ENCODE assay signal across 13 mouse cellular contexts in the genomic region with DNA sequence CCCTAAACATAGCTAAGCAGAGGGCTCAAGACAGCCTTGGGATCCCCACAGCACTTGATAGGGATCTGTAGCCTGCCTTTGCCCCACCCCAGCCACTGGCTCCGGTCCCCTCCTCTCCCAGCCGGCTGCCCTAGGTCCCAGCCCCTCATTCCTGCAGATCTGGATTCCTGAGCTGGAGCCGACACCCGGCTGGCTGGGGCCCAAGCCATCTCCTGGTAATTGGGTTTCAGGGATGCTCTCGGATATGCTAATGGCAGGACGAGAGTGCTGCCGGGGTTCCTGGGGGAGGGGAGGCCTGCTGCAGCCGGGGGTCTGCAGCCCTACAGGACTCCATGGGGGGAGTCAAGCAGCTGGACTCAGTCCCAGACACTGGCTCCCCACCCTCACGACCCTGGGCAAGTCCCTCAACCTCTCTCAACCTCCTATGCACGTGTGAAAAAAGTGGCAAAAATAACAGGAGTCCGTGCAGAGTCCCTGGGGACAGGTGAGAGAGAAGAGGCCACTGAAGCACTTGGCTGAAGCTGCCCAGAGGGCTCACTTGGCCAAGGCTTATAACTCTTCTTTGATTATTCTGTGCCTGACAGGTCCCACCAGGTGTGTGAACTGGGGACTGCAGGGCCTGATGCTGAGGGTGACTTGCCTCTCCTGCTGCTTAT. TPM values are rescaled to one million over a fixed set of nuclear protein-coding genes. Genes with fewer than 3 reads are reported as not detected.
DNase-seq lines count a peak whose midpoint lies in the region; ATAC-seq lines count a peak whose summit lies in the region.
"Had no signal": no experiment of that assay in that cellular context is flagged by ENCODE, and none has a peak within 500 bp of the region (broad histone marks: within the 10 kb centered on the region; RNA-seq: fewer than 3 reads in every experiment).

No protein-coding gene starts in this region.

- H3K4me2 ChIP-seq in forebrain, embryonic 11.5 days (ENCODE audit: low read depth, low read length, severe bottlenecking) = no peak overlapping the region
- no peak overlapping the region; the same call in 1 of the 2 replicates for H3K4me2 ChIP-seq in forebrain, embryonic 16.5 days (ENCODE audit: low read length)
- H3K4me2 ChIP-seq in midbrain, embryonic 15.5 days = no peak overlapping the region
- H3K4me2 ChIP-seq in embryonic facial prominence, embryonic 14.5 days (ENCODE audit: low read depth, low read length) = no peak overlapping the region
- H3K4me2 ChIP-seq in midbrain, embryonic 16.5 days (ENCODE audit: low read length) = no peak overlapping the region
- H3K4me2 ChIP-seq: heart, embryonic 12.5 days had no signal

- ATAC-seq in forebrain, embryonic 11.5 days (replicated peaks; ENCODE audit: low FRiP score) = no peak
- no peak for ATAC-seq in forebrain, embryonic 16.5 days
- ATAC-seq in midbrain, embryonic 15.5 days (replicated peaks) = no peak
- peak; percentile 39 for ATAC-seq in embryonic facial prominence, embryonic 14.5 days (ENCODE audit: low read depth)
- ATAC-seq in midbrain, embryonic 16.5 days = no peak
- no peak for ATAC-seq in megakaryocyte progenitor cell, adult 5-6 weeks (replicated peaks; ENCODE audit: poor library complexity)

- WGBS in forebrain, embryonic 11.5 days = 9% methylated on average over 11 of the region's 11 CpGs
- WGBS in forebrain, embryonic 16.5 days = 2% methylated on average over 11 of the region's 11 CpGs
- WGBS in midbrain, embryonic 10.5 days = 12% methylated on average over 11 of the region's 11 CpGs
- 5% methylated on average over 11 of the region's 11 CpGs for WGBS in midbrain, embryonic 15.5 days
- 8% methylated on average over 10 of the region's 11 CpGs for WGBS in embryonic facial prominence, embryonic 14.5 days
- 7% methylated on average over 11 of the region's 11 CpGs for WGBS in midbrain, embryonic 16.5 days

- H3K9ac ChIP-seq in forebrain, embryonic 11.5 days (ENCODE audit: low read length) = no peak overlapping the region
- no peak overlapping the region; the same call in 1 of the 2 replicates for H3K9ac ChIP-seq in forebrain, embryonic 16.5 days (replicated peaks; ENCODE audit: low read depth, low read length)
- no peak overlapping the region; the same call in 1 of the 2 replicates for H3K9ac ChIP-seq in midbrain, embryonic 15.5 days
- H3K9ac ChIP-seq in embryonic facial prominence, embryonic 14.5 days (ENCODE audit: low read depth, low read length) = 0 out of 2 replicates have a peak overlapping the region, but pooled peaks have one; percentile 37
- peak overlapping the region; percentile 23; the same call in 1 of the 2 replicates for H3K9ac ChIP-seq in midbrain, embryonic 16.5 days (ENCODE audit: low read depth, low read length)
- H3K9ac ChIP-seq: heart, embryonic 12.5 days; liver, embryonic 14.5 days had no signal

- H3K27ac ChIP-seq in forebrain, embryonic 11.5 days (ENCODE audit: low read depth, low read length) = no peak overlapping the region
- H3K27ac ChIP-seq in forebrain, embryonic 16.5 days (ENCODE audit: low read length) = no peak overlapping the region
- H3K27ac ChIP-seq in midbrain, embryonic 10.5 days (replicated peaks) = peak overlapping the region; percentile 56
- no peak overlapping the region for H3K27ac ChIP-seq in midbrain, embryonic 15.5 days
- H3K27ac ChIP-seq in embryonic facial prominence, embryonic 14.5 days (replicated peaks; ENCODE audit: low read depth, low read length) = no peak overlapping the region
- H3K27ac ChIP-seq in midbrain, embryonic 16.5 days (ENCODE audit: low read length) = no peak overlapping the region
- H3K27ac ChIP-seq: liver, embryonic 14.5 days had no signal

- no peaks in the 10 kb centered on the region for H3K9me3 ChIP-seq in forebrain, embryonic 11.5 days (ENCODE audit: control insufficient read depth, low read length)
- H3K9me3 ChIP-seq in forebrain, embryonic 16.5 days (ENCODE audit: control insufficient read depth, low read length) = no peaks in the 10 kb centered on the region
- H3K9me3 ChIP-seq in midbrain, embryonic 10.5 days (replicated peaks) = no peaks in the 10 kb centered on the region
- no peaks in the 10 kb centered on the region for H3K9me3 ChIP-seq in midbrain, embryonic 15.5 days
- no peaks in the 10 kb centered on the region for H3K9me3 ChIP-seq in embryonic facial prominence, embryonic 14.5 days (ENCODE audit: control insufficient read depth, low read length)
- no peaks in the 10 kb centered on the region for H3K9me3 ChIP-seq in midbrain, embryonic 16.5 days (replicated peaks; ENCODE audit: control insufficient read depth, low read length, poor library complexity, severe bottlenecking)
- H3K9me3 ChIP-seq: heart, embryonic 12.5 days had no signal

- H3K4me1 ChIP-seq in forebrain, embryonic 11.5 days (replicated peaks; ENCODE audit: control insufficient read depth, insufficient read depth, low read length) = peaks cover 36% of the 10 kb centered on the region
- H3K4me1 ChIP-seq in forebrain, embryonic 16.5 days (replicated peaks; ENCODE audit: control insufficient read depth, insufficient read depth, low read length) = peaks cover 43% of the 10 kb centered on the region
- peaks cover 65% of the 10 kb centered on the region for H3K4me1 ChIP-seq in midbrain, embryonic 10.5 days
- peaks cover 31% of the 10 kb centered on the region for H3K4me1 ChIP-seq in midbrain, embryonic 15.5 days
- H3K4me1 ChIP-seq in embryonic facial prominence, embryonic 14.5 days (ENCODE audit: control insufficient read depth, insufficient read depth, low read length) = peaks cover 32% of the 10 kb centered on the region
- H3K4me1 ChIP-seq in midbrain, embryonic 16.5 days (ENCODE audit: control insufficient read depth, insufficient read depth, low read length) = peaks cover 13% of the 10 kb centered on the region

- H3K36me3 ChIP-seq in forebrain, embryonic 11.5 days (ENCODE audit: control insufficient read depth, insufficient read depth, low read length) = no peaks in the 10 kb centered on the region
- H3K36me3 ChIP-seq in forebrain, embryonic 16.5 days (ENCODE audit: control insufficient read depth, insufficient read depth) = no peaks in the 10 kb centered on the region
- H3K36me3 ChIP-seq in midbrain, embryonic 10.5 days = no peaks in the 10 kb centered on the region
- H3K36me3 ChIP-seq in midbrain, embryonic 15.5 days (replicated peaks) = no peaks in the 10 kb centered on the region
- no peaks in the 10 kb centered on the region for H3K36me3 ChIP-seq in embryonic facial prominence, embryonic 14.5 days (ENCODE audit: control insufficient read depth, insufficient read depth, low read length)
- no peaks in the 10 kb centered on the region for H3K36me3 ChIP-seq in midbrain, embryonic 16.5 days (ENCODE audit: control insufficient read depth, insufficient read depth, low read length)
- H3K36me3 ChIP-seq: heart, embryonic 12.5 days had no signal

- peak; percentile 69 for DNase-seq in forebrain, embryonic 11.5 days (ENCODE audit: low spot score)
- no peak for DNase-seq in midbrain, embryonic 10.5 days (ENCODE audit: low spot score)
- peak; percentile 86 for DNase-seq in embryonic facial prominence, embryonic 14.5 days (ENCODE audit: low spot score)
- no peak for DNase-seq in ovary, adult 18-20 months (ENCODE audit: low spot score)
- DNase-seq: adrenal gland, postnatal 14 days; B cell, adult 2 months; thymus, postnatal 14 days had no signal

- H3K4me3 ChIP-seq in forebrain, embryonic 11.5 days (ENCODE audit: low read depth, low read length) = no peak overlapping the region
- no peak overlapping the region for H3K4me3 ChIP-seq in forebrain, embryonic 16.5 days (replicated peaks; ENCODE audit: low read length)
- H3K4me3 ChIP-seq in midbrain, embryonic 10.5 days = no peak overlapping the region
- H3K4me3 ChIP-seq in midbrain, embryonic 15.5 days = no peak overlapping the region
- no peak overlapping the region for H3K4me3 ChIP-seq in embryonic facial prominence, embryonic 14.5 days (ENCODE audit: low read depth, low read length)
- H3K4me3 ChIP-seq in midbrain, embryonic 16.5 days (ENCODE audit: low read depth, low read length) = no peak overlapping the region
- H3K4me3 ChIP-seq: heart, embryonic 12.5 days had no signal

- no peaks in the 10 kb centered on the region for H3K27me3 ChIP-seq in forebrain, embryonic 11.5 days (ENCODE audit: control insufficient read depth, insufficient read depth, low read length)
- H3K27me3 ChIP-seq in forebrain, embryonic 16.5 days (replicated peaks; ENCODE audit: control insufficient read depth, insufficient read depth, low read length) = no peaks in the 10 kb centered on the region
- H3K27me3 ChIP-seq in midbrain, embryonic 10.5 days (ENCODE audit: low read depth, poor library complexity, severe bottlenecking) = peaks cover 74% of the 10 kb centered on the region
- H3K27me3 ChIP-seq in midbrain, embryonic 15.5 days (replicated peaks) = 0 out of 2 replicates have a peak, but pooled peaks cover 8% of the 10 kb centered on the region
- H3K27me3 ChIP-seq in embryonic facial prominence, embryonic 14.5 days (replicated peaks; ENCODE audit: control insufficient read depth, insufficient read depth, low read length) = no peaks in the 10 kb centered on the region
- H3K27me3 ChIP-seq in midbrain, embryonic 16.5 days (ENCODE audit: control insufficient read depth, insufficient read depth, low read depth, low read length) = no peaks in the 10 kb centered on the region

RNA-seq across cellular contexts. Expression of a gene that starts 29.9 kb away (rescaled TPM):
- 238 and 256 TPM in 2 replicates for polyA plus RNA-seq in forebrain, embryonic 11.5 days (2014; fragmentation: Nextera tagmentation; extraction: Ambion mirVana)
- polyA plus RNA-seq in forebrain, embryonic 16.5 days (2015; fragmentation: Nextera tagmentation; extraction: Ambion mirVana) = 223 and 235 TPM in 2 replicates
- 274 and 293 TPM in 2 replicates for polyA plus RNA-seq in midbrain, embryonic 10.5 days (2016; fragmentation: Nextera tagmentation; extraction: Ambion mirVana)
- polyA plus RNA-seq in midbrain, embryonic 15.5 days (2015; fragmentation: Nextera tagmentation; extraction: Ambion mirVana) = 242 and 255 TPM in 2 replicates
- polyA plus RNA-seq in embryonic facial prominence, embryonic 14.5 days (2014; fragmentation: Nextera tagmentation; extraction: Ambion mirVana) = 172 and 199 TPM in 2 replicates
- 235 and 240 TPM in 2 replicates for polyA plus RNA-seq in midbrain, embryonic 16.5 days (2015; fragmentation: Nextera tagmentation; extraction: Ambion mirVana)
- 33.1 and 34.0 TPM in 2 replicates for total RNA-seq in megakaryocyte progenitor cell, adult 5-6 weeks (2015)
- total RNA-seq in megakaryocyte progenitor cell, adult 5-6 weeks (2017) = 60.8 and 69.5 TPM in 2 replicates

RNA-seq across cellular contexts. Expression of a gene that starts 41.2 kb away (rescaled TPM):
- 678 and 706 TPM in 2 replicates for polyA plus RNA-seq in forebrain, embryonic 11.5 days (2014; fragmentation: Nextera tagmentation; extraction: Ambion mirVana)
- polyA plus RNA-seq in forebrain, embryonic 16.5 days (2015; fragmentation: Nextera tagmentation; extraction: Ambion mirVana) = 602 and 609 TPM in 2 replicates
- polyA plus RNA-seq in midbrain, embryonic 10.5 days (2016; fragmentation: Nextera tagmentation; extraction: Ambion mirVana) = 895 and 900 TPM in 2 replicates
- polyA plus RNA-seq in midbrain, embryonic 15.5 days (2015; fragmentation: Nextera tagmentation; extraction: Ambion mirVana) = 837 and 848 TPM in 2 replicates
- polyA plus RNA-seq in embryonic facial prominence, embryonic 14.5 days (2014; fragmentation: Nextera tagmentation; extraction: Ambion mirVana) = 995 and 1,073 TPM in 2 replicates
- 837 and 884 TPM in 2 replicates for polyA plus RNA-seq in midbrain, embryonic 16.5 days (2015; fragmentation: Nextera tagmentation; extraction: Ambion mirVana)
- total RNA-seq in megakaryocyte progenitor cell, adult 5-6 weeks (2015) = 599 and 622 TPM in 2 replicates
- total RNA-seq in megakaryocyte progenitor cell, adult 5-6 weeks (2017) = 549 and 714 TPM in 2 replicates

Comparison
In these comparisons a context has a peak if more than half of its experiments do, and no peak if none do; other contexts are left out.
1. H3K9ac ChIP-seq: peak in embryonic facial prominence, embryonic 14.5 days (single experiment) and midbrain, embryonic 16.5 days (single experiment); none in forebrain, embryonic 11.5 days (single experiment), forebrain, embryonic 16.5 days (single experiment) and midbrain, embryonic 15.5 days (single experiment).
2. DNase-seq: peak in forebrain, embryonic 11.5 days (single experiment) and embryonic facial prominence, embryonic 14.5 days (single experiment); none in midbrain, embryonic 10.5 days (single experiment) and ovary, adult 18-20 months (single experiment).